In genomic region chr5:112394415-112394763, GRCm38 (mm10) we compare ENCODE assay signal across 10 mouse cellular contexts. TPM values are rescaled to one million over a fixed set of nuclear protein-coding genes. Genes with fewer than 3 reads are reported as not detected.
DNase-seq lines count a peak whose midpoint lies in the region; ATAC-seq and TF ChIP-seq lines count a peak whose summit lies in the region.
"Had no signal": no experiment of that assay in that cellular context is flagged by ENCODE, and none has a peak within 500 bp of the region (broad histone marks: within the 10 kb centered on the region; RNA-seq: fewer than 3 reads in every experiment).

No protein-coding gene starts in this region.

- DNase-seq in heart, postnatal 0 days (ENCODE audit: low spot score) = no peak
- no peak for DNase-seq in heart, postnatal 25 days (ENCODE audit: low spot score)
- DNase-seq in hindbrain, embryonic 10.5 days (ENCODE audit: low spot score) = peak; percentile 45
- DNase-seq in midbrain, embryonic 11.5 days (ENCODE audit: low spot score, missing footprints) = peak; percentile 91
- no peak for DNase-seq in thymus, postnatal 0 days (ENCODE audit: low spot score)
- no peak for DNase-seq in urinary bladder, adult 18-20 months (ENCODE audit: low spot score in 2 of 2)
- DNase-seq in adipocyte (ENCODE audit: low spot score) = no peak

- H3K27me3 ChIP-seq in heart, postnatal 0 days (ENCODE audit: control insufficient read depth, insufficient read depth, low read length) = peaks cover 86% of the 10 kb centered on the region
- peaks cover 34% of the 10 kb centered on the region for H3K27me3 ChIP-seq in hindbrain, embryonic 10.5 days (ENCODE audit: insufficient read depth, poor library complexity, severe bottlenecking)
- H3K27me3 ChIP-seq in midbrain, embryonic 11.5 days (ENCODE audit: control insufficient read depth, insufficient read depth, low read length) = no peaks in the 10 kb centered on the region

- H3K9me3 ChIP-seq in heart, postnatal 0 days (replicated peaks; ENCODE audit: control insufficient read depth, low read length) = no peaks in the 10 kb centered on the region
- no peaks in the 10 kb centered on the region for H3K9me3 ChIP-seq in hindbrain, embryonic 10.5 days
- no peaks in the 10 kb centered on the region for H3K9me3 ChIP-seq in midbrain, embryonic 11.5 days (ENCODE audit: control insufficient read depth, low read length)

- intact Hi-C loops in heart, postnatal 25 days (cut with DNase I) = no loop called here

- 0% methylated on average over 25 of the region's 28 CpGs for WGBS in heart, postnatal 0 days
- WGBS in hindbrain, embryonic 10.5 days = under 1% methylated on average over 26 of the region's 28 CpGs
- 1% methylated on average over 28 of the region's 28 CpGs for WGBS in midbrain, embryonic 11.5 days

- TF ChIP-seq EP300 in heart, postnatal 0 days (IDR thresholded peaks at IDR 0.05; ENCODE audit: low read depth) = no peak

- no peak for TF ChIP-seq CTCF in heart, postnatal 0 days (IDR thresholded peaks at IDR 0.05; ENCODE audit: low read depth)

- peak overlapping the region; percentile 65 for H3K4me2 ChIP-seq in heart, postnatal 0 days (ENCODE audit: low read depth, low read length)
- H3K4me2 ChIP-seq in midbrain, embryonic 11.5 days = peak overlapping the region; percentile 73

- H3K27ac ChIP-seq in heart, postnatal 0 days (ENCODE audit: low read depth) = no peak overlapping the region
- H3K27ac ChIP-seq in brown adipose tissue, adult 24 weeks (replicated peaks; ENCODE audit: low read depth, low read length) = no peak overlapping the region
- peak overlapping the region; percentile 92 for H3K27ac ChIP-seq in hindbrain, embryonic 10.5 days
- H3K27ac ChIP-seq in midbrain, embryonic 11.5 days (ENCODE audit: low read depth, low read length) = peak overlapping the region; percentile 55; the same call in 1 of the 2 replicates

- H3K4me1 ChIP-seq in heart, postnatal 0 days (ENCODE audit: control insufficient read depth, insufficient read depth) = no peaks in the 10 kb centered on the region
- H3K4me1 ChIP-seq in brown adipose tissue, adult 24 weeks (ENCODE audit: control insufficient read depth, insufficient read depth, insufficient read length, low read length) = no peaks in the 10 kb centered on the region
- H3K4me1 ChIP-seq in hindbrain, embryonic 10.5 days (replicated peaks) = peaks cover 38% of the 10 kb centered on the region
- peaks cover 11% of the 10 kb centered on the region; the same call in 1 of the 2 replicates for H3K4me1 ChIP-seq in midbrain, embryonic 11.5 days (ENCODE audit: control insufficient read depth, insufficient read depth, low read length)

- H3K9ac ChIP-seq in heart, postnatal 0 days (replicated peaks; ENCODE audit: low read depth, low read length) = 0 out of 2 replicates have a peak overlapping the region, but pooled peaks have one; percentile 5
- H3K9ac ChIP-seq in midbrain, embryonic 11.5 days (ENCODE audit: low read length) = peak overlapping the region; percentile 81

- peak overlapping the region; percentile 56 for H3K4me3 ChIP-seq in heart, postnatal 0 days (ENCODE audit: low read depth, low read length)
- H3K4me3 ChIP-seq in brown adipose tissue, adult 24 weeks (ENCODE audit: insufficient read depth, low read depth, low read length) = 0 out of 2 replicates have a peak overlapping the region, but pooled peaks have one; percentile 10
- H3K4me3 ChIP-seq in hindbrain, embryonic 10.5 days = peak overlapping the region; percentile 68
- peak overlapping the region; percentile 72 for H3K4me3 ChIP-seq in midbrain, embryonic 11.5 days (ENCODE audit: low read depth, low read length)

- ATAC-seq in heart, postnatal 0 days (ENCODE audit: insufficient read depth, low read depth) = peak; percentile 21; the same call in 1 of the 2 replicates
- ATAC-seq in midbrain, embryonic 11.5 days (ENCODE audit: low FRiP score) = peak; percentile 83

- no peaks in the 10 kb centered on the region for H3K36me3 ChIP-seq in heart, postnatal 0 days (replicated peaks; ENCODE audit: control insufficient read depth, insufficient read depth, low read length)
- H3K36me3 ChIP-seq in hindbrain, embryonic 10.5 days = peaks cover 22% of the 10 kb centered on the region
- H3K36me3 ChIP-seq in midbrain, embryonic 11.5 days (ENCODE audit: control insufficient read depth, insufficient read depth, low read length) = 0 out of 2 replicates have a peak, but pooled peaks cover 2% of the 10 kb centered on the region

RNA-seq across cellular contexts. Expression of gene Asphd2, which starts 0.3 kb away (rescaled TPM):
- 0.08 and 6.5 TPM in 2 replicates for total RNA-seq in heart, postnatal 0 days (2014; rRNA removed; ENCODE audit: low replicate concordance)
- polyA plus RNA-seq in heart, postnatal 0 days (2015; fragmentation: Nextera tagmentation; extraction: Ambion mirVana) = 0.40 and 0.67 TPM in 2 replicates
- under 1 TPM; 0.65 to 0.70 TPM for total RNA-seq in heart, postnatal 25 days (2021)
- polyA plus RNA-seq in brown adipose tissue, adult 24 weeks (2012; ENCODE audit: insufficient read depth, insufficient read length, missing spikeins) = 1.0 and 1.5 TPM in 2 replicates
- 19.3 and 24.8 TPM in 2 replicates for polyA plus RNA-seq in hindbrain, embryonic 10.5 days (2016; fragmentation: Nextera tagmentation; extraction: Ambion mirVana)
- polyA plus RNA-seq in midbrain, embryonic 11.5 days (2014; fragmentation: Nextera tagmentation; extraction: Ambion mirVana) = 35.4 and 48.3 TPM in 2 replicates
- 0.23 and 0.63 TPM in 2 replicates for polyA plus RNA-seq in thymus, postnatal 0 days (2015; fragmentation: Nextera tagmentation; extraction: Ambion mirVana)

RNA-seq across cellular contexts. Expression of gene Gm6583, which starts 38.6 kb away (rescaled TPM):
- not detected in 2 replicates for total RNA-seq in heart, postnatal 0 days (2014; rRNA removed; ENCODE audit: low replicate concordance)
- polyA plus RNA-seq in heart, postnatal 0 days (2015; fragmentation: Nextera tagmentation; extraction: Ambion mirVana) = 0.05 TPM in 1 of 2 replicates, not detected in the other
- total RNA-seq in heart, postnatal 25 days (2021) = not detected
- not detected in 2 replicates for polyA plus RNA-seq in brown adipose tissue, adult 24 weeks (2012; ENCODE audit: insufficient read depth, insufficient read length, missing spikeins)
- polyA plus RNA-seq in hindbrain, embryonic 10.5 days (2016; fragmentation: Nextera tagmentation; extraction: Ambion mirVana) = 0.14 and 0.30 TPM in 2 replicates
- not detected in 2 replicates for polyA plus RNA-seq in midbrain, embryonic 11.5 days (2014; fragmentation: Nextera tagmentation; extraction: Ambion mirVana)
- 0.05 and 0.13 TPM in 2 replicates for polyA plus RNA-seq in thymus, postnatal 0 days (2015; fragmentation: Nextera tagmentation; extraction: Ambion mirVana)
- total RNA-seq: gastrocnemius, adult 18-20 months had no signal

RNA-seq across cellular contexts. Expression of gene Hps4, which starts 51.5 kb away (rescaled TPM):
- total RNA-seq in heart, postnatal 0 days (2014; rRNA removed; ENCODE audit: low replicate concordance) = 12.5 and 16.1 TPM in 2 replicates
- 12.6 and 13.5 TPM in 2 replicates for polyA plus RNA-seq in heart, postnatal 0 days (2015; fragmentation: Nextera tagmentation; extraction: Ambion mirVana)
- 10 to 100 TPM; 10.2 to 12.1 TPM for total RNA-seq in heart, postnatal 25 days (2021)
- 8.0 and 11.9 TPM in 2 replicates for polyA plus RNA-seq in brown adipose tissue, adult 24 weeks (2012; ENCODE audit: insufficient read depth, insufficient read length, missing spikeins)
- 35.8 and 36.7 TPM in 2 replicates for polyA plus RNA-seq in hindbrain, embryonic 10.5 days (2016; fragmentation: Nextera tagmentation; extraction: Ambion mirVana)
- 28.5 and 31.9 TPM in 2 replicates for polyA plus RNA-seq in midbrain, embryonic 11.5 days (2014; fragmentation: Nextera tagmentation; extraction: Ambion mirVana)
- polyA plus RNA-seq in thymus, postnatal 0 days (2015; fragmentation: Nextera tagmentation; extraction: Ambion mirVana) = 19.9 and 23.7 TPM in 2 replicates

RNA-seq across cellular contexts. Expression of gene Srrd, which starts 51.5 kb away (rescaled TPM):
- total RNA-seq in heart, postnatal 0 days (2014; rRNA removed; ENCODE audit: low replicate concordance) = 57.9 and 65.2 TPM in 2 replicates
- polyA plus RNA-seq in heart, postnatal 0 days (2015; fragmentation: Nextera tagmentation; extraction: Ambion mirVana) = 14.1 and 18.2 TPM in 2 replicates
- total RNA-seq in heart, postnatal 25 days (2021) = 1 to 10 TPM; 7.5 to 8.1 TPM
- polyA plus RNA-seq in brown adipose tissue, adult 24 weeks (2012; ENCODE audit: insufficient read depth, insufficient read length, missing spikeins) = 8.3 and 14.3 TPM in 2 replicates
- polyA plus RNA-seq in hindbrain, embryonic 10.5 days (2016; fragmentation: Nextera tagmentation; extraction: Ambion mirVana) = 52.5 and 53.2 TPM in 2 replicates
- polyA plus RNA-seq in midbrain, embryonic 11.5 days (2014; fragmentation: Nextera tagmentation; extraction: Ambion mirVana) = 46.0 and 46.8 TPM in 2 replicates
- polyA plus RNA-seq in thymus, postnatal 0 days (2015; fragmentation: Nextera tagmentation; extraction: Ambion mirVana) = 28.0 and 30.2 TPM in 2 replicates

RNA-seq across cellular contexts. Expression of gene Gm6588, which starts 54.8 kb away (rescaled TPM):
- not detected in 2 replicates for total RNA-seq in heart, postnatal 0 days (2014; rRNA removed; ENCODE audit: low replicate concordance)
- polyA plus RNA-seq in heart, postnatal 0 days (2015; fragmentation: Nextera tagmentation; extraction: Ambion mirVana) = not detected in 2 replicates
- total RNA-seq in heart, postnatal 25 days (2021) = not detected
- polyA plus RNA-seq in brown adipose tissue, adult 24 weeks (2012; ENCODE audit: insufficient read depth, insufficient read length, missing spikeins) = not detected in 2 replicates
- 0.14 TPM in 1 of 2 replicates, not detected in the other for polyA plus RNA-seq in hindbrain, embryonic 10.5 days (2016; fragmentation: Nextera tagmentation; extraction: Ambion mirVana)
- polyA plus RNA-seq in midbrain, embryonic 11.5 days (2014; fragmentation: Nextera tagmentation; extraction: Ambion mirVana) = not detected in 2 replicates
- polyA plus RNA-seq in thymus, postnatal 0 days (2015; fragmentation: Nextera tagmentation; extraction: Ambion mirVana) = not detected in 2 replicates
- total RNA-seq: gastrocnemius, adult 18-20 months had no signal
- polyA plus RNA-seq: Patski had no signal

Comparison
In these comparisons a context has a peak if more than half of its experiments do, and no peak if none do; other contexts are left out.
1. DNase-seq: peak in hindbrain, embryonic 10.5 days (single experiment) and midbrain, embryonic 11.5 days (single experiment); none in heart, postnatal 0 days (single experiment), heart, postnatal 25 days (single experiment), thymus, postnatal 0 days (single experiment), urinary bladder, adult 18-20 months (0 of 2) and adipocyte (single experiment).
2. H3K27ac ChIP-seq: peak in hindbrain, embryonic 10.5 days (single experiment) and midbrain, embryonic 11.5 days (single experiment); none in heart, postnatal 0 days (single experiment) and brown adipose tissue, adult 24 weeks (single experiment).
3. H3K4me3 ChIP-seq: peak in every context shown above with its lines; median percentile 72 in midbrain, embryonic 11.5 days; 68 in hindbrain, embryonic 10.5 days; 56 in heart, postnatal 0 days; 10 in brown adipose tissue, adult 24 weeks.